Mouse (Mus musculus): ENCODE results near the gene Sipa1l1. TPM values are rescaled to one million over a fixed set of nuclear protein-coding genes. Genes with fewer than 3 reads are reported as not detected.

Gene Sipa1l1
- total and polyA plus RNA-seq, 2 experiments from 2014 or later, result 7.0 to 17.1 TPM

DNA sequence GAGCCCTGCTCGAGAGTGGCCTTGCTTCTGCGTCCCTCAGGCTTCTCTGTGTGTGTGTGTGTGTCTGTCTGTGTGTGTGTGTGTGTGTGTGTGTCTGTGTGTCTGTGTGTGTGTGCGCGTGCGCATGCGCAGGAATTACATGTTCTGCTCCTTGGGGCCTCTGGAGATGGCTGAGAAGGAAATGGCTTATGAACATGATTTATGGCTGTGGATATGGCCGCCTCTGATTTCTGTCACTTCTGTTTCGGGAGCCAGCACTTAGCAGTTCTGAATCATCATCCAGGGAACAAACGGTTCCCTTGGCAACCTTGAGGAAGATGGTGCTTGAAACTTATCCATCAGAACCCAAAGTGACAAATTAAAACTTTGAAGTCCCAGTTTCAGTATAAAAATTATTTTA lies 265.5 kb downstream of the Sipa1l1 start:
- Histone ChIP-seq H3K9me3 (replicated peaks; ENCODE audit: control insufficient read depth, low read length) (no peaks in the 10 kb centered on the region), H3K36me3 (replicated peaks; ENCODE audit: control insufficient read depth, insufficient read depth, low read length) (peaks cover 47% of the 10 kb centered on the region), H3K27me3 (ENCODE audit: control insufficient read depth, insufficient read depth, low read length) (no peaks in the 10 kb centered on the region), H3K4me1 (ENCODE audit: control insufficient read depth, insufficient read depth) (no peaks in the 10 kb centered on the region), H3K27ac (ENCODE audit: low read depth) (no peak overlapping the region), H3K9ac (replicated peaks; ENCODE audit: low read depth, low read length) (no peak overlapping the region), H3K4me3 (ENCODE audit: low read depth, low read length) (no peak overlapping the region), H3K4me2 (ENCODE audit: low read depth, low read length) (no peak overlapping the region)
- no peak for DNase-seq (ENCODE audit: low spot score)
- no peak for TF ChIP-seq EP300 (IDR thresholded peaks at IDR 0.05; ENCODE audit: low read depth)
- no peak for TF ChIP-seq CTCF (IDR thresholded peaks at IDR 0.05; ENCODE audit: low read depth)
- WGBS, result 85% methylated on average over 9 of the region's 9 CpGs
- ATAC-seq (ENCODE audit: insufficient read depth, low read depth), result no peak

DNA sequence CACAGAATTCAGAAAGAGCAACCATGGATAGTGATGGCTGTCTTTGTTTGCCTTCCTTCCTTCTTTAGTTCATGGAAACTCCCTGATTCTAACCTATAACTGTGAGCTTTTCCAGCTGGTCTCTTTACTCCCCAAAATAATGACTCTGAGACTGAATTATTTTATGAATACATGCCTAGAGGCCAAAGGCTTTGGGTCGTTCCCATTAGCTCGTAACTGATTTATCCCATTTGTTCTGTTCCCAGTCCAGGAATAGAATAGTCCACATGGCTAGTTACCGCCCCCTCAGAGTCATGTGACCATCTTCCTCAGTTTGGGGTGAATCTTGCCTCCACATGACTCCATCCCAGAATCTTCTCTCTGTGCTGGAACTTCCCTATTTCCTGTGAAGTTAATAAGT lies 272.4 kb downstream of the Sipa1l1 start:
- H3K4me3 ChIP-seq (ENCODE audit: low read depth, low read length), result no peak overlapping the region
- TF ChIP-seq EP300 (IDR thresholded peaks at IDR 0.05; ENCODE audit: low read depth) (no peak), CTCF (IDR thresholded peaks at IDR 0.05; ENCODE audit: low read depth) (no peak)
- H3K9me3 ChIP-seq (replicated peaks; ENCODE audit: control insufficient read depth, low read length), result no peaks in the 10 kb centered on the region
- ATAC-seq (ENCODE audit: insufficient read depth, low read depth) (no peak), DNase-seq (ENCODE audit: low spot score) (no peak)
- H3K27ac ChIP-seq (ENCODE audit: low read depth), result no peak overlapping the region
- H3K4me2 ChIP-seq (ENCODE audit: low read depth, low read length), result no peak overlapping the region
- no peaks in the 10 kb centered on the region for H3K4me1 ChIP-seq (ENCODE audit: control insufficient read depth, insufficient read depth)
- H3K36me3 ChIP-seq (replicated peaks; ENCODE audit: control insufficient read depth, insufficient read depth, low read length), result peaks cover 42% of the 10 kb centered on the region
- H3K9ac ChIP-seq (replicated peaks; ENCODE audit: low read depth, low read length), result no peak overlapping the region
- WGBS, result 79% methylated on average over 3 of the region's 3 CpGs
- no peaks in the 10 kb centered on the region for H3K27me3 ChIP-seq (ENCODE audit: control insufficient read depth, insufficient read depth, low read length)

- Histone ChIP-seq H3K36me3 (replicated peaks; ENCODE audit: control insufficient read depth, insufficient read depth, low read length) (peaks cover 42% of the 10 kb centered on the region), H3K4me3 (ENCODE audit: low read depth, low read length) (no peak overlapping the region), H3K27ac (ENCODE audit: low read depth) (no peak overlapping the region), H3K9ac (replicated peaks; ENCODE audit: low read depth, low read length) (no peak overlapping the region), H3K4me1 (ENCODE audit: control insufficient read depth, insufficient read depth) (no peaks in the 10 kb centered on the region), H3K4me2 (ENCODE audit: low read depth, low read length) (no peak overlapping the region), H3K9me3 (replicated peaks; ENCODE audit: control insufficient read depth, low read length) (no peaks in the 10 kb centered on the region), H3K27me3 (ENCODE audit: control insufficient read depth, insufficient read depth, low read length) (no peaks in the 10 kb centered on the region)
- no peak for ATAC-seq (ENCODE audit: insufficient read depth, low read depth)
- no peak for DNase-seq (ENCODE audit: low spot score)
- TF ChIP-seq CTCF (IDR thresholded peaks at IDR 0.05; ENCODE audit: low read depth), result no peak
- no peak for TF ChIP-seq EP300 (IDR thresholded peaks at IDR 0.05; ENCODE audit: low read depth)
- 89% methylated on average over 8 of the region's 8 CpGs for WGBS
These were observed 277.5 kb downstream of the Sipa1l1 start for GRCm38 (mm10) chr12:82446609-82447024.

GRCm38 (mm10) chr12:82448129-82448815 lies 279.2 kb downstream of the Sipa1l1 start:
- WGBS, result 74% methylated on average over 9 of the region's 9 CpGs
- Histone ChIP-seq H3K27ac (ENCODE audit: low read depth) (no peak overlapping the region), H3K4me1 (ENCODE audit: control insufficient read depth, insufficient read depth) (no peaks in the 10 kb centered on the region), H3K27me3 (ENCODE audit: control insufficient read depth, insufficient read depth, low read length) (no peaks in the 10 kb centered on the region), H3K4me3 (ENCODE audit: low read depth, low read length) (no peak overlapping the region), H3K9me3 (replicated peaks; ENCODE audit: control insufficient read depth, low read length) (0 out of 2 replicates have a peak, but pooled peaks cover 2% of the 10 kb centered on the region), H3K4me2 (ENCODE audit: low read depth, low read length) (no peak overlapping the region), H3K9ac (replicated peaks; ENCODE audit: low read depth, low read length) (no peak overlapping the region), H3K36me3 (replicated peaks; ENCODE audit: control insufficient read depth, insufficient read depth, low read length) (peaks cover 34% of the 10 kb centered on the region)
- DNase-seq (ENCODE audit: low spot score) (no peak), ATAC-seq (ENCODE audit: insufficient read depth, low read depth) (no peak)
- TF ChIP-seq CTCF (IDR thresholded peaks at IDR 0.05; ENCODE audit: low read depth), result no peak
- no peak for TF ChIP-seq EP300 (IDR thresholded peaks at IDR 0.05; ENCODE audit: low read depth)

- Histone ChIP-seq H3K9ac (replicated peaks; ENCODE audit: low read depth, low read length) (no peak overlapping the region), H3K27me3 (ENCODE audit: control insufficient read depth, insufficient read depth, low read length) (no peaks in the 10 kb centered on the region), H3K4me1 (ENCODE audit: control insufficient read depth, insufficient read depth) (no peaks in the 10 kb centered on the region), H3K27ac (ENCODE audit: low read depth) (no peak overlapping the region), H3K36me3 (replicated peaks; ENCODE audit: control insufficient read depth, insufficient read depth, low read length) (peaks cover 25% of the 10 kb centered on the region), H3K9me3 (replicated peaks; ENCODE audit: control insufficient read depth, low read length) (0 out of 2 replicates have a peak, but pooled peaks cover 2% of the 10 kb centered on the region), H3K4me2 (ENCODE audit: low read depth, low read length) (no peak overlapping the region), H3K4me3 (ENCODE audit: low read depth, low read length) (no peak overlapping the region)
- TF ChIP-seq CTCF (IDR thresholded peaks at IDR 0.05; ENCODE audit: low read depth), result no peak
- no peak for TF ChIP-seq EP300 (IDR thresholded peaks at IDR 0.05; ENCODE audit: low read depth)
- WGBS, result 55% methylated on average over 2 of the region's 2 CpGs
- DNase-seq (ENCODE audit: low spot score) (no peak), ATAC-seq (ENCODE audit: insufficient read depth, low read depth) (no peak)
These were observed 283.3 kb downstream of the Sipa1l1 start for GRCm38 (mm10) chr12:82452428-82452827.

- Histone ChIP-seq H3K4me3 (ENCODE audit: low read depth, low read length) (no peak overlapping the region), H3K27me3 (ENCODE audit: control insufficient read depth, insufficient read depth, low read length) (no peaks in the 10 kb centered on the region), H3K36me3 (replicated peaks; ENCODE audit: control insufficient read depth, insufficient read depth, low read length) (0 out of 2 replicates have a peak, but pooled peaks cover 6% of the 10 kb centered on the region), H3K9me3 (replicated peaks; ENCODE audit: control insufficient read depth, low read length) (0 out of 2 replicates have a peak, but pooled peaks cover 2% of the 10 kb centered on the region), H3K4me1 (ENCODE audit: control insufficient read depth, insufficient read depth) (no peaks in the 10 kb centered on the region), H3K27ac (ENCODE audit: low read depth) (no peak overlapping the region), H3K4me2 (ENCODE audit: low read depth, low read length) (no peak overlapping the region), H3K9ac (replicated peaks; ENCODE audit: low read depth, low read length) (no peak overlapping the region)
- no peak for TF ChIP-seq EP300 (IDR thresholded peaks at IDR 0.05; ENCODE audit: low read depth)
- TF ChIP-seq CTCF (IDR thresholded peaks at IDR 0.05; ENCODE audit: low read depth), result no peak
- ATAC-seq (ENCODE audit: insufficient read depth, low read depth) (no peak), DNase-seq (ENCODE audit: low spot score) (no peak)
- WGBS, result 73% methylated on average over 6 of the region's 6 CpGs
These were observed 285.3 kb downstream of the Sipa1l1 start for GRCm38 (mm10) chr12:82454415-82454814.
